Mouse (Mus musculus): Measurements from ENCODE around the gene Ldlrad1. TPM values are rescaled to one million over a fixed set of nuclear protein-coding genes. Genes with fewer than 3 reads are reported as not detected.

The Ldlrad1 gene
- polyA plus RNA-seq (2017; shearing (Covaris generic)) = 0.27 TPM

GRCm38 (mm10) chr4:107208880-107209279, at the start of gene Ldlrad1:
Gene Ldlrad1, plus strand, starts transcription at chr4:107209180.

GRCm38 (mm10) chr4:107178182-107178829, 30.7 kb upstream of the Ldlrad1 start, which contains the start of gene Tmem59:
Gene Tmem59, plus strand, starts transcription at chr4:107178399.

GRCm38 (mm10) chr4:107178830-107179490, 30.0 kb upstream of the Ldlrad1 start, which contains the start of gene Tceanc2:
Gene Tceanc2, minus strand, starts transcription at chr4:107179116.

GRCm38 (mm10) chr4:107253125-107254091, 44.4 kb downstream of the Ldlrad1 start, which contains the start of the genes Lrrc42 and Hspb11:
Gene Lrrc42, minus strand, starts transcription at chr4:107253532.
Gene Hspb11, plus strand, starts transcription at chr4:107253593.

Other genes starting within 250 kb of the Ldlrad1 start
- 75.7 TPM for gene Mrpl37, start 142.3 kb upstream of the Ldlrad1 start, polyA plus RNA-seq (2017; shearing (Covaris generic))
- 12.5 TPM for gene Cyb5rl, start 142.2 kb upstream of the Ldlrad1 start, polyA plus RNA-seq (2017; shearing (Covaris generic))
- gene Cdcp2, start 112.3 kb upstream of the Ldlrad1 start, polyA plus RNA-seq (2017; shearing (Covaris generic)) = not detected
- gene Tmem59, start 30.8 kb upstream of the Ldlrad1 start, polyA plus RNA-seq (2017; shearing (Covaris generic)) = 496 TPM
- 24.7 TPM for gene Tceanc2, start 30.1 kb upstream of the Ldlrad1 start, polyA plus RNA-seq (2017; shearing (Covaris generic))
- gene Lrrc42, start 44.4 kb downstream of the Ldlrad1 start, polyA plus RNA-seq (2017; shearing (Covaris generic)) = 27.6 TPM
- 22.3 TPM for gene Hspb11, start 44.4 kb downstream of the Ldlrad1 start, polyA plus RNA-seq (2017; shearing (Covaris generic))
- not detected for gene Dio1, start 98.0 kb downstream of the Ldlrad1 start, polyA plus RNA-seq (2017; shearing (Covaris generic))
- 112 TPM for gene Yipf1, start 105.2 kb downstream of the Ldlrad1 start, polyA plus RNA-seq (2017; shearing (Covaris generic))
- gene Ndc1, start 158.6 kb downstream of the Ldlrad1 start, polyA plus RNA-seq (2017; shearing (Covaris generic)) = 10.6 TPM
- gene Glis1, start 225.4 kb downstream of the Ldlrad1 start, polyA plus RNA-seq (2017; shearing (Covaris generic)) = 0.44 TPM

All from inflammation-experienced regulatory T-cells, adult 16 weeks (primary cell).